Comparison of ENCODE assay signal across 12 mouse cellular contexts in genomic region chr4:75713960-75714359, GRCm38 (mm10).
DNase-seq lines count a peak whose midpoint lies in the region.
"Had no signal": no experiment of that assay in that cellular context is flagged by ENCODE, and none has a peak within 500 bp of the region (broad histone marks: within the 10 kb centered on the region; RNA-seq: fewer than 3 reads in every experiment).

No protein-coding gene starts in this region.

- peak; percentile 6 for DNase-seq in adrenal gland, postnatal 14 days
- DNase-seq in adrenal gland, adult 8-10 months = no peak
- peak; percentile 4 to 13 for DNase-seq in kidney, postnatal 4 days
- no peak for DNase-seq in kidney, adult 18-20 months
- DNase-seq in 3T3-L1 (ENCODE audit: low read depth, low spot score) = peak; percentile 7
- DNase-seq in WW6 (ENCODE audit: low read depth, low spot score) = peak; percentile 3
- DNase-seq in yolk sac, embryonic 10.5 days (ENCODE audit: low spot score) = no peak
- no peak for DNase-seq in left cerebral cortex, adult 11 months (ENCODE audit: low spot score)
- DNase-seq: cerebellum, adult 9-11 months; gastrocnemius, postnatal 25 days; lung, postnatal 4 days; right cerebral cortex, postnatal 14 days had no signal

Comparison
In these comparisons a context has a peak if more than half of its experiments do, and no peak if none do; other contexts are left out.
1. DNase-seq: peak in adrenal gland, postnatal 14 days (single experiment), kidney, postnatal 4 days (2 of 2), 3T3-L1 (single experiment) and WW6 (single experiment); none in adrenal gland, adult 8-10 months (single experiment), kidney, adult 18-20 months (single experiment), yolk sac, embryonic 10.5 days (single experiment) and left cerebral cortex, adult 11 months (single experiment).